Mouse (Mus musculus) kidney, embryonic 14.5 days (tissue): ENCODE measurements at regions not wholly inside any gene's neighbourhood (a gene's known extent, or its start where the extent isn't known, plus 50 kb on each side); places are given as distances from the start of the nearest gene placed in this dataset.

ENCODE experiments used
- ATAC-seq: fragments of 200-750 bp; cut with Nextera tagmentation; 2 replicates; pipeline ENCODE4 v1.8.0; 2017; ENCODE audit warnings: moderate number of reproducible peaks, mild to moderate bottlenecking, moderate TSS enrichment, moderate library complexity; ENCODE audit not compliant: low FRiP score, low TSS enrichment
- H3K27ac ChIP-seq: fragments of 300-500 bp; sonication (generic); 2 replicates; pipeline ENCODE4 v1.5.1; 2014; ENCODE audit warnings: low read depth, mild to moderate bottlenecking, low read length, moderate library complexity, mixed read lengths
- H3K27me3 ChIP-seq: fragments of 300-500 bp; sonication (generic); 2 replicates; pipeline ENCODE4 v1.6.1; 2014; ENCODE audit warnings: mild to moderate bottlenecking, low read length; ENCODE audit not compliant: control insufficient read depth, insufficient read depth
- H3K36me3 ChIP-seq: fragments of 300-500 bp; sonication (generic); 2 replicates; pipeline ENCODE4 v1.6.1; 2014; ENCODE audit warnings: low read length, mixed read lengths; ENCODE audit not compliant: control insufficient read depth, insufficient read depth
- H3K4me1 ChIP-seq: fragments of 300-500 bp; sonication (generic); 2 replicates; pipeline ENCODE4 v1.6.1; 2014; ENCODE audit warnings: low read length, mixed read lengths; ENCODE audit not compliant: control insufficient read depth, insufficient read depth
- H3K4me2 ChIP-seq: fragments of 300-500 bp; sonication (generic); replicated peaks from 2 replicates; pipeline ENCODE4 v1.6.1; 2014; ENCODE audit warnings: low read depth, mild to moderate bottlenecking, low read length
- H3K4me3 ChIP-seq: fragments of 300-500 bp; sonication (generic); 2 replicates; pipeline ENCODE4 v1.5.1; 2014; ENCODE audit warnings: mild to moderate bottlenecking, low read length
- H3K9ac ChIP-seq: fragments of 300-500 bp; sonication (generic); 2 replicates; pipeline ENCODE4 v1.6.1; 2014; ENCODE audit warnings: low read depth, mild to moderate bottlenecking, low read length, moderate library complexity
- H3K9me3 ChIP-seq: fragments of 300-500 bp; sonication (generic); 2 replicates; pipeline ENCODE4 v1.6.1; 2016; ENCODE audit warnings: low read length; ENCODE audit not compliant: control insufficient read depth
- WGBS: fragments of 180-500 bp; shearing (Covaris S2); extraction: QIAGEN DNeasy Blood & Tissue Kit; methylation state at CpG from one replicate; pipeline ENCODE4 v1.1.7; 2014; 5-methylcytosine and 5-hydroxymethylcytosine counted together

DNA sequence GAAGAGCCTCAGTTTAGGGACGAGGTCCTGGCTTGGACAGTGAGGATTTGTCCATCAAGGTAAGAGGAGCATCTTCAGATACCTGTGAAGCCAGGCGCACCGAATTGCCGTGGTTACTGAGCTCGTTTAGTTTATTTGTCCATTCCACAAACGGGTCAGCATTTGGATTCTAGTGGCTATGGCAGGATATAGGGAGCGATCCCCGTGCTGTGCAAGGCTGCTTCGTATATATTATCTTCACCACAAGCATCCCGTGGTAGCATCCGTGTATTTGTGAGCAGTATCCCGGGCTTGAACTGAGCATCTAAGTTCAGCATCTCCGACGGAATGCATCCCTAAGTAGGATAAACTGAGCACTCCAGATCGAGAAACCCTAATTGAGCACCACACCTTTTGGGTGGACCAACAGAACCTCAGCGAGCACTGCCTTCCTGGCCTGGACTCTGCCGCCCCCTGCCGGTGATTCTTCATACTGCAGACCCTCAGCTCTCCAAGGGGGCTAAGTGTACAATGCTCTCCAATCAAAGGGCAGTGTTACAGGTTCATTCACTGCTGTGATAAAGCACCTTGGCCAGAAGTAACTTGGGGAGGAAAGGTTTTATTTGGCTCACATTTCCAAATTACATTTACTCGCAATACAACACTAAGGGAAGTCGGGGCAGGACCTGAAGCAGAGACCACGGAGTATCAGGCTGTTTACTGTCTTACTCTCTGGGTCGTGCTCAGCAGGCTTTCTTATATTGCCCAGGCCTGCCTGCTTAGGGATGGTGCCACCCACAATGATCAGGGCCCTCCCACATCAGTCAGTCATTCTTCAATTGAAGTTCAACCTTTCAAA lies 68.6 kb downstream of the Gm11983 start:
- H3K4me3 ChIP-seq: no peak overlapping the region
- peak; percentile 61 for ATAC-seq
- 50% methylated on average over 22 of the region's 22 CpGs for whole genome bisulfite sequencing
- H3K27me3 ChIP-seq: no peaks in the 10 kb centered on the region
- H3K9ac ChIP-seq: no peak overlapping the region
- H3K4me1 ChIP-seq: no peaks in the 10 kb centered on the region
- H3K36me3 ChIP-seq: no peaks in the 10 kb centered on the region
- no peaks in the 10 kb centered on the region for H3K9me3 ChIP-seq
- no peak overlapping the region for H3K4me2 ChIP-seq
- H3K27ac ChIP-seq: no peak overlapping the region

DNA sequence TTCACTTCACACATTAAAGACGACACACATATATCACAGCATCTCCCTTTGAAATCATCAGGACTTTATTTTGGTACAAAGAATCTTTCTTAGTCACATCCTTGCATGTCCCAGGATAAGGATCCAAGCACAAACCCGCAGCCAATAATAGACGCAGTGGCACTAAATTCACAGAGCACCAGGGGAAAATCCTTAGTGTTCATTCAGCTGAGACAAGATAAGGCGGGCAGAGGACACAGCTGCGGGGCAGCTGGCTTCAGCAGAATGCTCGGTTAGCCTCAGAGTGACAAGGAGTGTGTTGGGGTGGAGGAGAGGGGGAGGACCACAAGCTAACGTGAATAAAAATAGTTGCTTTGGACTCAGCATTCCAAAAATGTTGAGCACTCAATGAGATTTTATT lies 70.7 kb downstream of the Gm11983 start:
- H3K9me3 ChIP-seq: no peaks in the 10 kb centered on the region
- H3K4me3 ChIP-seq: no peak overlapping the region
- no peak for ATAC-seq
- H3K9ac ChIP-seq: no peak overlapping the region
- no peak overlapping the region for H3K27ac ChIP-seq
- H3K36me3 ChIP-seq: no peaks in the 10 kb centered on the region
- no peaks in the 10 kb centered on the region for H3K27me3 ChIP-seq
- H3K4me1 ChIP-seq: no peaks in the 10 kb centered on the region
- H3K4me2 ChIP-seq: no peak overlapping the region
- 54% methylated on average over 7 of the region's 7 CpGs for whole genome bisulfite sequencing

DNA sequence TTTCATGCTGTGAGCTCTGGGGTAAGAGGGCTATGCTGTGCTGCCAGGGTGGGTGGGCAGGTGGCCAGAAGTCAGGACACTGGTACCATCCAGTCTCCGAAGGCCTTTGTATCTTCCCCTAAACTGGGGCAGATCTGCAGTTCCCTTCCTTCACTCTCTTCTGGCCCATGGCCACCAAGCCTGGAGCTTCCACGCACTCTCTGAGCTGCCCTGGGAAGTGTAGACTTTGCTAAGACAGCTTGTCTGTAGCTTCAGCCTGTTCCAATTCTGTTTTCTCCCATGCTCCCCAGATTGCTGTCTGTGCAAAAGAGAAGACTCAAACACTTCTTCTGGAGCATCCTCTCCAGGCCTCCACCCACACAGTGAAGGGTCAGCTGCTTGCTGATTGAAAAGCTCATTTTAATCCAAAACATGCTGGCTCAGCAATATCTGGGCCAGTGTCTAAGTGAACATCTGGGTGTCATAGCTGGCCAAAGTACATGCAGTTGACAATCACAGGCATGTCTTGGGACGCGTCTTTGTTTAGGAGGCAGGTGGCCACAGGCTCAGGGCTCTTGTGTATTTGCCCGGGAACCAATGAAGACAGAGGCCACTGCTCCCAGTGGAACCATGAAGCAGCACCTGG lies 72.0 kb downstream of the Gm11983 start:
- ATAC-seq: no peak
- Histone ChIP-seq H3K4me2 (no peak overlapping the region), H3K27ac (no peak overlapping the region), H3K9me3 (no peaks in the 10 kb centered on the region), H3K4me3 (no peak overlapping the region), H3K9ac (no peak overlapping the region), H3K4me1 (no peaks in the 10 kb centered on the region), H3K27me3 (no peaks in the 10 kb centered on the region), H3K36me3 (no peaks in the 10 kb centered on the region)
- WGBS: 90% methylated on average over 5 of the region's 5 CpGs

GRCm38 (mm10) chr11:6764186-6764585 lies 73.3 kb downstream of the Gm11983 start:
- ATAC-seq: no peak

DNA sequence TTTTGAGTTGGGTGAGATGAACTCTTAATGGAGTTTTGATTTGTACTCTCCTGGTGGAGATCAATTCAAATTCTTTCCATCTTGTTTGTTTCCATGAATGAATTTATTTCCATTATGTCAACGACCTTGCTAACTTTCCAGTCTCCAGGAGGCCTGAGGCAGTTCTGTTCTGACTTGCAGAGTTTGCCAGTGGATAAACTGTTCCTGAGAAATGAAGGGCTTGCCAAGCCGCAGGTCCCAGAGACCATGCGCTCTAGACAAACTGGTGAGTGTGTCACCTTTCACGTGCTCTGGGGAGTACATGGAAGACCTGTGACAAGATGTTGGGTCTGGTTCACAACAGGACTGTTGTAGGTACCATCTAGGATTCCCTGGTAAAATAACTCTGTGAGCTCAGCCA lies 74.5 kb downstream of the Gm11983 start:
- no peak overlapping the region for H3K9ac ChIP-seq
- H3K4me1 ChIP-seq: no peaks in the 10 kb centered on the region
- H3K27ac ChIP-seq: no peak overlapping the region
- H3K9me3 ChIP-seq: no peaks in the 10 kb centered on the region
- no peaks in the 10 kb centered on the region for H3K36me3 ChIP-seq
- no peak for ATAC-seq
- no peaks in the 10 kb centered on the region for H3K27me3 ChIP-seq
- no peak overlapping the region for H3K4me3 ChIP-seq
- H3K4me2 ChIP-seq: no peak overlapping the region
- WGBS: 78% methylated on average over 4 of the region's 4 CpGs

More at GRCm38 (mm10) chr11:6764186-6764585, 73.3 kb downstream of the Gm11983 start:
- Histone ChIP-seq H3K4me3 (no peak overlapping the region), H3K9me3 (no peaks in the 10 kb centered on the region), H3K4me1 (no peaks in the 10 kb centered on the region), H3K9ac (no peak overlapping the region), H3K27ac (no peak overlapping the region), H3K4me2 (no peak overlapping the region), H3K36me3 (no peaks in the 10 kb centered on the region), H3K27me3 (no peaks in the 10 kb centered on the region)
- WGBS: 88% methylated on average over 3 of the region's 3 CpGs

DNA sequence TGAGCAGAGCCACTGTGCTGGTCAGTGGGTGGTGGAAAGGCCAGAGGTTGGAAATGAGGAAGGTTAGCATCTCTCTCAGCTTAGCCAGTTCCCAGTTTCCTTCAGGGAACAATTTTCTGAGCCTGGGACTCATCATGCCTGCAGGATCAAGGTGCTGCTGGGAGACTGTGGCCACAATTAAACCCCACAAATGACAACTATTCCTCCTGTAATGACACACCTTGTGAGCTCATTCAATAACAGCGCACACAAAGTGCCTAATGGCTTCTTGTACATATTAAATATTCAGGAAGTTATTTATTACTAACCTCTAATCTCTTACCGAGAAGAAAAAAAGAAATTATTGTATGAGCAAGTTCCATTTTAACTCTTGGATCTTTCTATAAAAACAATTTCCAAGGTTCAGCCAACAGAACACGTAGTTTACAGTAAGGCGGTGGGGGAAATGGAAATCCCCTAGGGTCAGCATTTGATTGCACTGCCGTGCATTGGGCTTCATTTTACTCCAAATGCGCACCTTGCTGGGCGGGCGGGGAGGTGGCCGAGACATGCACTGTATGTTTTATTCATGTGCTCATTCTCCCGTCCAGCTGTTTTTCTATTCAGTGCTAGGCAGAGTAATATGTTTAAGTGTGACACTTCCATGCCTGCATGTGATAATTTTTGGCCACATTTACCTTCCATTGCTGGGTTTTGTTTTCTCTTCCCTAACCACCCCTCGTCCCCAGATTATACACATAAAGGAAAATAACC lies 75.4 kb downstream of the Gm11983 start:
- no peak overlapping the region for H3K27ac ChIP-seq

GRCm38 (mm10) chr11:6759578-6759977 lies 77.9 kb downstream of the Gm11983 start:
- 83% methylated on average over 4 of the region's 4 CpGs for WGBS
- Histone ChIP-seq H3K9me3 (no peaks in the 10 kb centered on the region), H3K36me3 (no peaks in the 10 kb centered on the region), H3K27me3 (no peaks in the 10 kb centered on the region), H3K4me3 (no peak overlapping the region), H3K4me2 (no peak overlapping the region), H3K9ac (no peak overlapping the region), H3K4me1 (no peaks in the 10 kb centered on the region), H3K27ac (no peak overlapping the region)
- no peak for ATAC-seq

More for the DNA sequence above, 75.4 kb downstream of the Gm11983 start:
- H3K9ac ChIP-seq: no peak overlapping the region
- H3K27me3 ChIP-seq: no peaks in the 10 kb centered on the region
- H3K4me1 ChIP-seq: no peaks in the 10 kb centered on the region
- H3K9me3 ChIP-seq: no peaks in the 10 kb centered on the region
- H3K36me3 ChIP-seq: no peaks in the 10 kb centered on the region
- WGBS: 65% methylated on average over 11 of the region's 11 CpGs
- H3K4me2 ChIP-seq: no peak overlapping the region
- no peak overlapping the region for H3K4me3 ChIP-seq
- ATAC-seq: no peak

GRCm38 (mm10) chr11:6739439-6739838 lies 81.1 kb downstream of the Ramp3 start:
- no peaks in the 10 kb centered on the region for H3K27me3 ChIP-seq
- H3K9me3 ChIP-seq: peaks cover 3% of the 10 kb centered on the region; the same call in 1 of the 2 replicates
- H3K27ac ChIP-seq: no peak overlapping the region
- no peaks in the 10 kb centered on the region for H3K4me1 ChIP-seq
- ATAC-seq: no peak
- WGBS: 94% methylated on average over 5 of the region's 5 CpGs
- no peak overlapping the region for H3K9ac ChIP-seq
- no peak overlapping the region for H3K4me3 ChIP-seq
- H3K36me3 ChIP-seq: no peaks in the 10 kb centered on the region
- no peak overlapping the region for H3K4me2 ChIP-seq

DNA sequence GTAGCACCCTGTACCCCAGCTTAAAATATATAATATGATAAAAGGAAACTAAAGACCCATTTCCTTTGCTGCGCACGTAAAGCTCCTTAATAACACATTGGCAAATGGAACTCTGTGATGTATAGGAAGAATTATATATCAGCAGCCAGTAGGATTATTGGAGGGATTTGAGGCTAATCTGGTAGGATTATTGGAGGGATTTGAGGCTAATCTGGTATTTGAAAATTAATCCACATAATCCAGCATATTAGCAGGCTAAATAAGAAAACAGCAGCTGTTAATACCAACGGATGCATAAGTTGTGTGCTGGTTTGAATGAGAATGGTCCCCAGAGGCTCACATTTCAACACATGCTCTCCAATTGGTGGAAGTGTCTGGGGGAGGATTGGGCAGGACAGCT lies 80.3 kb downstream of the Ramp3 start:
- H3K9me3 ChIP-seq: peaks cover 3% of the 10 kb centered on the region; the same call in 1 of the 2 replicates
- no peak overlapping the region for H3K9ac ChIP-seq
- no peak for ATAC-seq
- H3K36me3 ChIP-seq: no peaks in the 10 kb centered on the region
- H3K4me2 ChIP-seq: no peak overlapping the region
- H3K4me1 ChIP-seq: no peaks in the 10 kb centered on the region
- no peaks in the 10 kb centered on the region for H3K27me3 ChIP-seq
- WGBS: 86% methylated on average over 3 of the region's 3 CpGs
- no peak overlapping the region for H3K4me3 ChIP-seq
- no peak overlapping the region for H3K27ac ChIP-seq
